Mouse (Mus musculus) duodenum, adult 2 months (tissue): ENCODE results near the gene Fbxl12. TPM values are rescaled to one million over a fixed set of nuclear protein-coding genes. Genes with fewer than 3 reads are reported as not detected.

ENCODE experiments used
- polyA plus RNA-seq: library from polyadenylated mRNA; depleted of rRNA; stranded (reverse); fragments of >200 nt; gene quantifications from 2 replicates; pipeline ENCODE4 v1.2.3, GENCODE M21; 2012; ENCODE audit warnings: low replicate concordance; rRNA removed

The Fbxl12 gene
- 36.8 and 39.1 TPM in 2 replicates for polyA plus RNA-seq

DNA sequence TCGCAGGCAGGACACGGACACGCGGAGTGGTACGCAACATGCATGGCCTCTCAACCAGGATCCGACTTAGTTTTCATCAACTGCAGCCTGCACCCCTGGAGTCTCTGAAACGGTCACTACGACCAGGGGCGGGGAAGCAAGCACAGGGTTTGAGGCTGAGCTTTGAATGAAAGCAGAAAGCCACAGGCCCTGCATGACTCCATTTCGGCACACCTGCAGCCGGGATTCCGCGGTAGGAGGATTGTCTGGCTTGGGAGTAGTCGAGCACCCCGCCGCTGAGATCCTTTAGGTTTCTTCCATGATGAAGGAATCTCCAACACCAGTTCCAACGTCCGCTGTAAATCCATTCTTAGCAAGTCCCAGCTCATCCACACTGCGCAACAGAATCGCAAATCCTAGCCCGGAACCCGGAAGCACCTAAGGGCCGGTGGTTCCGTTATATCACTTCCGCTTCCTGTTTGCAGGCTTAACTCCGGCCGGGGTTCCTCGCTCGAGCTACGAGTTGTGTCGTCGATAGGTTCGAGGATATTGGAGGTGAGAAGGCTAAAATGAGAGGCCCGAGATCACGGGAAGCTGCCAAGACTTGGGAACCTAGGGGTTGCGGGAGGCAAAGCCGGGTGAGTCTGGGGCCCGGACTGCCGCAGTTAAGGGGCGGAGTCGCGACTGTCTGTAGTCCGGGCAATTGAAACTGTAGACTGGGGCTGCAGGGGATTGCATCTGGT, at the start of gene Fbxl12:
Fbxl12 (minus strand) TSS at position 408 of the 722 bp plus-strand sequence.

DNA sequence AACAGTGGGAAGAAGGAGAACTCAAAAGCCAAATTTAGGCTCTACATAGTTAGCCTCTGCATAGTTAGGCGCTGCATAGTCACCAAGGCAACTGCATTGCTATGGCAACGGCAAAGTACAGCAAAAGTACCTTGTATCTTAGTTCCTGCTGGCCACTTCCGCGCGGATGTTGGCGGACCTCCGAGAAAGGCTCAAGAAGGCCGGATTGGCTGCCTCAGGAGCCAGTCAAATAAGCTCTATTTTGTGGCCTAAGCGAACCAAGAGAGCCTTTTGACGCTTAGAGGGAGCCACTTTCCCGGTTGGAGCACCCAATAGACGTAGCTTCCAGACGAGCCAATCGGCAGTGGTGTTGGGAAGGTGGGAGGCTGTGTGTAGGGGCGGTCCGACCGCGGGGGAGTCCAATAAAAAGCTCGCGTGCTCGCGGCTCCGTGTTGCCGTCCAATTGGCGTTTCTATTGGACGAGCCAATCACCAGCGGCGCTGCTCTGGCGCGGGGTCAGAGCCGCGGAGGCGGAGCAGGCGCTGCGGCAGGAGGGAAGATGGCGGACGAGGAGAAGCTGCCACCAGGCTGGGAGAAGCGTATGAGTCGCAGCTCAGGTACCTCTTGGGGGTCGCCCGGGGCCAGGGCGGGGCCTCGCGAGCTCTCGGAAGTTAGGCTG, 7.2 kb upstream of the Fbxl12 start, which contains the start of gene Pin1:
Pin1 (plus strand) TSS at position 494 of the 658 bp plus-strand sequence.

DNA sequence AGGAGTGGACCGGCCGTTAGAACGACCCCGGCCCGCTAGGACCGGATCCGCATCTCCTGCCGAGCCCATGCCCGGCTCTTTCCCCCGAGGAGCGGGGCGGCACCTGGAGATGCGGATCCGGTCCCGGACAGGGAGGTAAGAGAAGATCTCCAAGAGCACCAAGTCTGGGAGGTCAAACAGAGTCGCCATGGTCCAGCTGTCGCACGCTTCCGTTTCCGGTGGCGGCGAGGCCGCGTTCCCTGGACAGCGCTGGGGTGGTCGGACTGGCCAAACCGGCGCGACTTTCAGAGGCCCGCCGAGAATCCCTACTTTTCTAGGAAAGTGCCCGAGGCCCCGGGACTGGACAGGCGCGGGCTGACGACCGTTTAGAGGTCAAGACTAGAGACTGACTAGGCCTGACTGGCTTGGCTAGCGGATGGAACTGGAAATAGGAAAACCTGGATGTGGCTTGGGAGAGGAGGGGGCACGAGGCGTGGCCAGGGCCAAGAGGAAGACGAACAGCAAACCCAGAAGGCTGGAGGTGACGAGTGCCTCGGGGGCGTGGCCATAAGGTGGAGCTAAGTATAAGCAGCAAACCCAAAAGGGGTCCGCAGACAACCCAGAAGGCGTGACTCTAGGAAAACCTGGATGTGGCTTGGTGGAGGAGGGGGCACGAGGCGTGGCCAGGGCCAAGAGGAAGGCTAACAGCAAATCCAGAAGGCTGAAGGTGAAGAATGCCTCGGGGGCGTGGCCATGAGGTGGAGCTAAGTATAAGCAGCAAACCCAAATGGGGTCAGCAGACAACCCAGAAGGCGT, 2.3 kb downstream of the Fbxl12 start, which contains the start of gene Ubl5:
Ubl5 (plus strand) TSS at position 778 of the 795 bp plus-strand sequence.

DNA sequence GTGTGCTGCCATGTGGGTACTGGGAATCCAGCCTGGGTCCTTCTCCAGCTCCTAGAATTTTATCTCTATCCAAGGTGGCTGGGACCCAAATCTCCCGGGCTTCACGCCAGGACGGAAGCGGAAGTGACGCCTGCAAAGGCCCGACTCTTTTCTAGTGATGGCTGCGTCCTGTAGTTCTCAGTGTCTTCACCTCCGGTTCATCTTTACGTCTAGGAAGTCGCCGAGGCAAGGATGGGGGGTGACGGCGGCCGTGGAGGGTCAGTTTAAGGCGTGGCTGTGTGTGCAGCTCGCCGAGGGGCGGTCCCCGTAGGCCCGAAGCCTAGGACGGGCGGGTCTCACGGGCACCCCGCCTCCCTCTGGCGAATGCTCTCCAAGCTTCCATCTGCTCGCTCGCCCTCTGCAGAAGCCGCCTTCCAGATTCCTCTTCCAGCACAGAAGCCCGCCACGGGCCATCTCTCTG, 63.4 kb downstream of the Fbxl12 start, which contains the start of gene Zfp846:
Zfp846 (plus strand) TSS at position 117 of the 460 bp plus-strand sequence.

Other genes with a start within 250 kb of the Fbxl12 start
- 0.11 and 0.27 TPM in 2 replicates for gene Zfp26, start 184.6 kb downstream of the Fbxl12 start, polyA plus RNA-seq
- gene Zfp426, start 152.0 kb downstream of the Fbxl12 start, polyA plus RNA-seq = 0.44 and 1.2 TPM in 2 replicates
- gene Zfp266, start 123.3 kb downstream of the Fbxl12 start, polyA plus RNA-seq = 0.19 and 0.79 TPM in 2 replicates
- gene Zfp846, start 63.5 kb downstream of the Fbxl12 start, polyA plus RNA-seq = 0.37 and 1.0 TPM in 2 replicates
- 133 and 188 TPM in 2 replicates for gene Ubl5, start 1.9 kb downstream of the Fbxl12 start, polyA plus RNA-seq
- 8.2 and 14.4 TPM in 2 replicates for gene Pin1, start 7.3 kb upstream of the Fbxl12 start, polyA plus RNA-seq
- 2.0 and 2.1 TPM in 2 replicates for gene Olfm2, start 101.6 kb upstream of the Fbxl12 start, polyA plus RNA-seq
- gene Col5a3, start 170.3 kb upstream of the Fbxl12 start, polyA plus RNA-seq = 3.6 and 4.2 TPM in 2 replicates
- gene Rdh8, start 173.7 kb upstream of the Fbxl12 start, polyA plus RNA-seq = not detected in 2 replicates
- gene A230050P20Rik, start 223.9 kb upstream of the Fbxl12 start, polyA plus RNA-seq = 30.5 and 45.4 TPM in 2 replicates
- 5.3 and 7.1 TPM in 2 replicates for gene Angptl6, start 235.0 kb upstream of the Fbxl12 start, polyA plus RNA-seq
- gene Ppan, start 243.4 kb upstream of the Fbxl12 start, polyA plus RNA-seq = 42.0 and 95.8 TPM in 2 replicates